In genomic region chr5:123201987-123202386, GRCm38 (mm10) we compare ENCODE assay signal across 20 mouse cellular contexts. TPM values are rescaled to one million over a fixed set of nuclear protein-coding genes. Genes with fewer than 3 reads are reported as not detected.
DNase-seq lines count a peak whose midpoint lies in the region; ATAC-seq and TF ChIP-seq lines count a peak whose summit lies in the region.
"Had no signal": no experiment of that assay in that cellular context is flagged by ENCODE, and none has a peak within 500 bp of the region (broad histone marks: within the 10 kb centered on the region; RNA-seq: fewer than 3 reads in every experiment).

No protein-coding gene starts in this region.

- peak; percentile 69; the same call in 1 of the 2 replicates for TF ChIP-seq EP300 in liver, postnatal 0 days (IDR thresholded peaks at IDR 0.05; ENCODE audit: low read depth)

- no peak for ATAC-seq in midbrain, embryonic 11.5 days (ENCODE audit: low FRiP score)
- no peak for ATAC-seq in midbrain, embryonic 14.5 days (ENCODE audit: low FRiP score, low TSS enrichment)
- peak; percentile 74 for ATAC-seq in erythroid progenitor cell, adult 5-6 weeks (replicated peaks; ENCODE audit: low FRiP score, poor library complexity, severe bottlenecking)
- ATAC-seq in liver, postnatal 0 days = peak; percentile 72
- ATAC-seq: midbrain, embryonic 13.5 days had no signal

- no peak for TF ChIP-seq CTCF in liver, postnatal 0 days (IDR thresholded peaks at IDR 0.05; ENCODE audit: low read depth)

- H3K9me3 ChIP-seq in midbrain, embryonic 11.5 days (ENCODE audit: control insufficient read depth, low read length) = no peaks in the 10 kb centered on the region
- H3K9me3 ChIP-seq in midbrain, embryonic 14.5 days (ENCODE audit: control insufficient read depth, low read length) = no peaks in the 10 kb centered on the region
- no peaks in the 10 kb centered on the region for H3K9me3 ChIP-seq in liver, postnatal 0 days (ENCODE audit: low read length)
- H3K9me3 ChIP-seq: midbrain, embryonic 13.5 days had no signal

- no peak overlapping the region for H3K9ac ChIP-seq in midbrain, embryonic 11.5 days (ENCODE audit: low read length)
- no peak overlapping the region for H3K9ac ChIP-seq in midbrain, embryonic 14.5 days (replicated peaks; ENCODE audit: low read length)
- H3K9ac ChIP-seq in liver, postnatal 0 days (replicated peaks) = peak overlapping the region; percentile 5; the same call in 1 of the 2 replicates
- H3K9ac ChIP-seq: midbrain, embryonic 13.5 days had no signal

- H3K4me3 ChIP-seq in midbrain, embryonic 11.5 days (ENCODE audit: low read depth, low read length) = no peak overlapping the region
- no peak overlapping the region for H3K4me3 ChIP-seq in midbrain, embryonic 14.5 days (replicated peaks; ENCODE audit: low read depth, low read length)
- H3K4me3 ChIP-seq in liver, postnatal 0 days (ENCODE audit: low read depth, low read length) = no peak overlapping the region
- H3K4me3 ChIP-seq: left cerebral cortex, adult 2 months; midbrain, embryonic 13.5 days had no signal

- H3K4me2 ChIP-seq in midbrain, embryonic 11.5 days = no peak overlapping the region
- H3K4me2 ChIP-seq in midbrain, embryonic 14.5 days (ENCODE audit: low read length) = no peak overlapping the region
- peak overlapping the region; percentile 23 for H3K4me2 ChIP-seq in liver, postnatal 0 days (ENCODE audit: low read depth, low read length)
- H3K4me2 ChIP-seq: heart, embryonic 11.5 days; midbrain, embryonic 13.5 days had no signal

- 93% methylated on average over 5 of the region's 5 CpGs for WGBS in midbrain, embryonic 11.5 days
- WGBS in midbrain, embryonic 14.5 days = 94% methylated on average over 5 of the region's 5 CpGs
- 42% methylated on average over 5 of the region's 5 CpGs for WGBS in liver, postnatal 0 days (ENCODE audit: insufficient replicate concordance)

- DNase-seq in midbrain, embryonic 11.5 days (ENCODE audit: low spot score, missing footprints) = peak; percentile 12
- no peak for DNase-seq in midbrain, embryonic 14.5 days
- peak; percentile 38 for DNase-seq in cerebellum, adult 9-10 months
- peak; percentile 33 for DNase-seq in liver, postnatal 0 days
- DNase-seq in right cerebral cortex, postnatal 10 days (ENCODE audit: low spot score in 2 of 2) = no peak
- no peak for DNase-seq in B cell, adult 2 months
- DNase-seq in layer of hippocampus, postnatal 25 days (ENCODE audit: extremely low spot score in 1 of 2, low spot score in 1 of 2) = no peak
- DNase-seq: adrenal gland, postnatal 36 days; gastrocnemius, postnatal 14 days; thymus, postnatal 25 days had no signal

- H3K4me1 ChIP-seq in midbrain, embryonic 11.5 days (ENCODE audit: control insufficient read depth, insufficient read depth, low read length) = no peaks in the 10 kb centered on the region
- no peaks in the 10 kb centered on the region for H3K4me1 ChIP-seq in midbrain, embryonic 14.5 days (ENCODE audit: control insufficient read depth, insufficient read depth, low read length)
- peaks cover 23% of the 10 kb centered on the region for H3K4me1 ChIP-seq in liver, postnatal 0 days (ENCODE audit: insufficient read depth)
- H3K4me1 ChIP-seq: midbrain, embryonic 13.5 days had no signal

- no peaks in the 10 kb centered on the region for H3K36me3 ChIP-seq in midbrain, embryonic 11.5 days (ENCODE audit: control insufficient read depth, insufficient read depth, low read length)
- no peaks in the 10 kb centered on the region for H3K36me3 ChIP-seq in midbrain, embryonic 14.5 days (ENCODE audit: control insufficient read depth, insufficient read depth, low read length)
- no peaks in the 10 kb centered on the region for H3K36me3 ChIP-seq in liver, postnatal 0 days (replicated peaks; ENCODE audit: insufficient read depth, low read length)
- H3K36me3 ChIP-seq: midbrain, embryonic 13.5 days had no signal

- no peaks in the 10 kb centered on the region for H3K27me3 ChIP-seq in midbrain, embryonic 11.5 days (ENCODE audit: control insufficient read depth, insufficient read depth, low read length)
- no peaks in the 10 kb centered on the region for H3K27me3 ChIP-seq in midbrain, embryonic 14.5 days (ENCODE audit: control insufficient read depth, insufficient read depth, low read length)
- no peaks in the 10 kb centered on the region for H3K27me3 ChIP-seq in liver, postnatal 0 days (ENCODE audit: insufficient read depth, low read length)
- H3K27me3 ChIP-seq: midbrain, embryonic 13.5 days had no signal

- no peak overlapping the region for H3K27ac ChIP-seq in midbrain, embryonic 11.5 days (ENCODE audit: low read depth, low read length)
- no peak overlapping the region for H3K27ac ChIP-seq in midbrain, embryonic 14.5 days (replicated peaks; ENCODE audit: low read depth, low read length)
- H3K27ac ChIP-seq in liver, postnatal 0 days (ENCODE audit: low read depth) = peak overlapping the region; percentile 90
- H3K27ac ChIP-seq: left cerebral cortex, adult 2 months; midbrain, embryonic 13.5 days had no signal

RNA-seq across cellular contexts. Expression of gene Hpd, which starts 19.5 kb away (rescaled TPM):
- not detected in 2 replicates for polyA plus RNA-seq in midbrain, embryonic 11.5 days (2014; fragmentation: Nextera tagmentation; extraction: Ambion mirVana)
- not detected in 2 replicates for polyA plus RNA-seq in midbrain, embryonic 14.5 days (2014; fragmentation: Nextera tagmentation; extraction: Ambion mirVana)
- not detected in 2 replicates for total RNA-seq in erythroid progenitor cell, adult 5-6 weeks (2015; ENCODE audit: low replicate concordance)
- total RNA-seq in erythroid progenitor cell, adult 5-6 weeks (2017; ENCODE audit: low replicate concordance) = not detected in 2 replicates
- polyA plus RNA-seq in liver, postnatal 0 days (2015; fragmentation: Nextera tagmentation; extraction: Ambion mirVana) = 638 and 713 TPM in 2 replicates
- total RNA-seq in layer of hippocampus, postnatal 25 days (2021) = not detected
- total RNA-seq: gastrocnemius, postnatal 14 days; heart, postnatal 25 days; left cerebral cortex, adult 2 months had no signal
- polyA plus RNA-seq: embryonic facial prominence, embryonic 11.5 days; heart, embryonic 11.5 days; kidney, embryonic 14.5 days; limb, embryonic 14.5 days; midbrain, embryonic 13.5 days; neural tube, embryonic 11.5 days; stomach, embryonic 14.5 days had no signal

RNA-seq across cellular contexts. Expression of gene Psmd9, which starts 32.8 kb away (rescaled TPM):
- 59.6 and 60.7 TPM in 2 replicates for polyA plus RNA-seq in midbrain, embryonic 11.5 days (2014; fragmentation: Nextera tagmentation; extraction: Ambion mirVana)
- polyA plus RNA-seq in midbrain, embryonic 14.5 days (2014; fragmentation: Nextera tagmentation; extraction: Ambion mirVana) = 51.3 and 61.2 TPM in 2 replicates
- 27.2 and 48.7 TPM in 2 replicates for total RNA-seq in erythroid progenitor cell, adult 5-6 weeks (2015; ENCODE audit: low replicate concordance)
- 52.2 and 63.8 TPM in 2 replicates for total RNA-seq in erythroid progenitor cell, adult 5-6 weeks (2017; ENCODE audit: low replicate concordance)
- polyA plus RNA-seq in liver, postnatal 0 days (2015; fragmentation: Nextera tagmentation; extraction: Ambion mirVana) = 116 and 120 TPM in 2 replicates
- total RNA-seq in layer of hippocampus, postnatal 25 days (2021) = 10 to 100 TPM; 26.1 to 28.4 TPM

RNA-seq across cellular contexts. Expression of gene Wdr66, which starts 49.9 kb away (rescaled TPM):
- polyA plus RNA-seq in midbrain, embryonic 11.5 days (2014; fragmentation: Nextera tagmentation; extraction: Ambion mirVana) = 4.7 and 5.5 TPM in 2 replicates
- 0.46 and 1.2 TPM in 2 replicates for polyA plus RNA-seq in midbrain, embryonic 14.5 days (2014; fragmentation: Nextera tagmentation; extraction: Ambion mirVana)
- total RNA-seq in erythroid progenitor cell, adult 5-6 weeks (2015; ENCODE audit: low replicate concordance) = 0.36 and 1.7 TPM in 2 replicates
- 0.51 TPM in 1 of 2 replicates, not detected in the other for total RNA-seq in erythroid progenitor cell, adult 5-6 weeks (2017; ENCODE audit: low replicate concordance)
- 0.06 and 0.21 TPM in 2 replicates for polyA plus RNA-seq in liver, postnatal 0 days (2015; fragmentation: Nextera tagmentation; extraction: Ambion mirVana)
- 1 to 10 TPM; 2.8 to 3.2 TPM for total RNA-seq in layer of hippocampus, postnatal 25 days (2021)

RNA-seq across cellular contexts. Expression of gene Setd1b, which starts 60.0 kb away (rescaled TPM):
- polyA plus RNA-seq in midbrain, embryonic 11.5 days (2014; fragmentation: Nextera tagmentation; extraction: Ambion mirVana) = 9.8 and 10.0 TPM in 2 replicates
- 14.2 and 15.0 TPM in 2 replicates for polyA plus RNA-seq in midbrain, embryonic 14.5 days (2014; fragmentation: Nextera tagmentation; extraction: Ambion mirVana)
- total RNA-seq in erythroid progenitor cell, adult 5-6 weeks (2015; ENCODE audit: low replicate concordance) = 29.8 and 41.8 TPM in 2 replicates
- total RNA-seq in erythroid progenitor cell, adult 5-6 weeks (2017; ENCODE audit: low replicate concordance) = 20.2 and 23.0 TPM in 2 replicates
- 3.6 and 4.3 TPM in 2 replicates for polyA plus RNA-seq in liver, postnatal 0 days (2015; fragmentation: Nextera tagmentation; extraction: Ambion mirVana)
- 10 to 100 TPM; 26.1 to 36.5 TPM for total RNA-seq in layer of hippocampus, postnatal 25 days (2021)

Comparison
In these comparisons a context has a peak if more than half of its experiments do, and no peak if none do; other contexts are left out.
1. DNase-seq: peak in midbrain, embryonic 11.5 days (single experiment), cerebellum, adult 9-10 months (single experiment) and liver, postnatal 0 days (single experiment); none in midbrain, embryonic 14.5 days (single experiment), right cerebral cortex, postnatal 10 days (0 of 2), B cell, adult 2 months (0 of 2) and layer of hippocampus, postnatal 25 days (0 of 2).
2. ATAC-seq: peak in erythroid progenitor cell, adult 5-6 weeks (single experiment) and liver, postnatal 0 days (single experiment); none in midbrain, embryonic 11.5 days (single experiment) and midbrain, embryonic 14.5 days (single experiment).
3. RNA of gene Hpd, which starts 19.5 kb away (polyA plus RNA-seq): 638 to 713 TPM in liver, postnatal 0 days; not detected in midbrain, embryonic 14.5 days and not detected in midbrain, embryonic 11.5 days; every median in the first group is over 100 times any median in the second.